Comparison of ENCODE assay signal across 21 mouse cellular contexts in the genomic region with DNA sequence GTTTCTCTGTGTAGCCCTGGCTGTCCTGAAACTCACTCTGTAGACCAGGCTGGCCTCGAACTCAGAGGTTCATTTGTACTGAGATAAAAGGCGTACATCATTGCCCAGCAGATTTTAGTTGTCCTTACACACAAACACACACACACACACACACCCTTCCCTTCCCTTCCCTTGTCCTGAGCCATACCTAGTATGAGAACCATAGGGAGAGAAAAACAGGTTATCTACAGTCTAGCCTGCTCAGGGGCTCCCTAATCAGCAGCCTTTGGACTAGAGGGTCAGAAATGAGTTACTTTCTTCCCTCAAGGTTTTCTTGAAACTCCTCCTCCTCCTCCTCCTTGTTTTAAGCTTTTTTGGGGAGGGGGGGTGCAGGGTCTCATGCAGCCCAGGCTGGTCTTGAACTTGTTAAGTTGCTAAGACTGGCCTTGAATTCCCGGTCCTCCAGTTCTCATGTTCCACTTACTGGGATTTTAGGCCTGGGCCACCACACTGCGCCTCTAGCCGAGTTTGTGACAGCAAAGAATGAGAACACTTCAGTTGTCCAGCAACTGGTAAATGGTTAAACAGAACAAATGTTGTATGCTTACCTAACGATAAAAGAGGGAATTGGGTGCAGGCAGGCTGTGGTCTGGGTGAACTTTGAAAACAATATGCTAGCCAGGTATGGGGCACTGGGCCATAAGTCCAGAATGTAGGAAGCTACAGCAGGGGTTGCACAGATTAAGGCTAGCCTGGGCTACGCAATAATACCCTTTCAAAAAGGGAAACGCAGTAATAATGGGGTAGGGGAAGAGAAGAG. TPM values are rescaled to one million over a fixed set of nuclear protein-coding genes. Genes with fewer than 3 reads are reported as not detected.
A peak's percentile ranks its signal among the peaks of the same experiment; 100 is the strongest.
DNase-seq lines count a peak whose midpoint lies in the region; ATAC-seq and TF ChIP-seq lines count a peak whose summit lies in the region.
"Had no signal": no experiment of that assay in that cellular context is flagged by ENCODE, and none has a peak within 500 bp of the region (broad histone marks: within the 10 kb centered on the region; RNA-seq: fewer than 3 reads in every experiment).

No protein-coding gene starts in this region.

- H3K4me3 ChIP-seq in ES-E14 (ENCODE audit: insufficient read depth in 1 of 2, low read depth in 1 of 2, low read length in 2 of 2, poor library complexity in 1 of 2, severe bottlenecking in 1 of 2), result no peak overlapping the region
- no peak overlapping the region for H3K4me3 ChIP-seq in intestine, postnatal 0 days (ENCODE audit: low read depth, low read length)
- no peak overlapping the region for H3K4me3 ChIP-seq in liver, embryonic 16.5 days (ENCODE audit: low read depth, low read length)
- H3K4me3 ChIP-seq in forebrain, embryonic 13.5 days, result no peak overlapping the region
- H3K4me3 ChIP-seq: hindbrain, embryonic 15.5 days; layer of hippocampus, adult 2 months; midbrain, embryonic 13.5 days; neural tube, embryonic 15.5 days had no signal

- H3K27me3 ChIP-seq in intestine, postnatal 0 days (replicated peaks; ENCODE audit: control insufficient read depth, insufficient read depth, low read length), result no peaks in the 10 kb centered on the region
- no peaks in the 10 kb centered on the region for H3K27me3 ChIP-seq in liver, embryonic 16.5 days (ENCODE audit: control insufficient read depth, insufficient read depth, low read depth, low read length)
- H3K27me3 ChIP-seq in forebrain, embryonic 13.5 days, result no peaks in the 10 kb centered on the region
- H3K27me3 ChIP-seq: hindbrain, embryonic 15.5 days; midbrain, embryonic 13.5 days; neural tube, embryonic 15.5 days; Patski had no signal

- peak overlapping the region; percentile 47; the same call in 1 of the 2 replicates for H3K27ac ChIP-seq in ES-E14 (ENCODE audit: insufficient read depth, low read depth, low read length, poor library complexity, severe bottlenecking)
- H3K27ac ChIP-seq in intestine, postnatal 0 days (ENCODE audit: low read depth, low read length), result peak overlapping the region; percentile 66
- H3K27ac ChIP-seq in liver, embryonic 16.5 days (ENCODE audit: low read length), result peak overlapping the region; percentile 82
- no peak overlapping the region for H3K27ac ChIP-seq in forebrain, embryonic 13.5 days
- H3K27ac ChIP-seq: hindbrain, embryonic 15.5 days; layer of hippocampus, adult 2 months; midbrain, embryonic 13.5 days; neural tube, embryonic 15.5 days had no signal

- no peak for DNase-seq in ES-E14 (ENCODE audit: low read depth, low spot score)
- DNase-seq in kidney, postnatal 14 days, result peak; percentile 45
- no peak for DNase-seq in B cell, adult 2 months
- DNase-seq in layer of hippocampus, adult 9-11 months, result no peak
- no peak for DNase-seq in urinary bladder, adult 18-20 months (ENCODE audit: low spot score in 2 of 2)
- DNase-seq: cerebellum, postnatal 14 days; forebrain, postnatal 0 days; heart, postnatal 14 days; left cerebral cortex, postnatal 4 days; lung, adult 2 months; right cerebral cortex, postnatal 4 days had no signal

- peak overlapping the region; percentile 30; the same call in 1 of the 2 replicates for H3K4me2 ChIP-seq in intestine, postnatal 0 days (replicated peaks; ENCODE audit: low read depth)
- no peak overlapping the region for H3K4me2 ChIP-seq in liver, embryonic 16.5 days (ENCODE audit: low read depth, low read length)
- H3K4me2 ChIP-seq in forebrain, embryonic 13.5 days, result no peak overlapping the region
- H3K4me2 ChIP-seq: heart, embryonic 11.5 days; hindbrain, embryonic 15.5 days; midbrain, embryonic 13.5 days; neural tube, embryonic 15.5 days had no signal

- no peaks in the 10 kb centered on the region for H3K9me3 ChIP-seq in ES-E14 (ENCODE audit: control insufficient read depth, insufficient read depth, low read depth, low read length)
- H3K9me3 ChIP-seq in intestine, postnatal 0 days (ENCODE audit: control insufficient read depth), result no peaks in the 10 kb centered on the region
- H3K9me3 ChIP-seq in liver, embryonic 16.5 days (replicated peaks; ENCODE audit: control insufficient read depth, low read length), result no peaks in the 10 kb centered on the region
- no peaks in the 10 kb centered on the region for H3K9me3 ChIP-seq in forebrain, embryonic 13.5 days (replicated peaks)
- H3K9me3 ChIP-seq: hindbrain, embryonic 15.5 days; midbrain, embryonic 13.5 days; neural tube, embryonic 15.5 days had no signal

- in situ Hi-C loops in ES-E14 (cut with MboI; ENCODE audit: low sequenced_read_pairs in 2 of 2, unreplicated experiment in 2 of 2), result no loop called here

- H3K36me3 ChIP-seq in ES-E14 (ENCODE audit: control insufficient read depth, insufficient read depth, low read length, poor library complexity, severe bottlenecking), result no peaks in the 10 kb centered on the region
- peaks cover 20% of the 10 kb centered on the region; the same call in 1 of the 2 replicates for H3K36me3 ChIP-seq in intestine, postnatal 0 days (ENCODE audit: control insufficient read depth, insufficient read depth)
- H3K36me3 ChIP-seq in liver, embryonic 16.5 days (ENCODE audit: control insufficient read depth, insufficient read depth), result no peaks in the 10 kb centered on the region
- H3K36me3 ChIP-seq in forebrain, embryonic 13.5 days (ENCODE audit: poor library complexity, severe bottlenecking), result no peaks in the 10 kb centered on the region
- H3K36me3 ChIP-seq: hindbrain, embryonic 15.5 days; midbrain, embryonic 13.5 days; neural tube, embryonic 15.5 days had no signal

- WGBS in intestine, postnatal 0 days, result 42% methylated on average over 8 of the region's 8 CpGs
- WGBS in liver, embryonic 16.5 days (ENCODE audit: insufficient replicate concordance), result 55% methylated on average over 8 of the region's 8 CpGs
- 92% methylated on average over 8 of the region's 8 CpGs for WGBS in forebrain, embryonic 13.5 days

- H3K9ac ChIP-seq in ES-E14 (ENCODE audit: insufficient read depth, low read depth, low read length, poor library complexity, severe bottlenecking), result no peak overlapping the region
- no peak overlapping the region for H3K9ac ChIP-seq in intestine, postnatal 0 days (ENCODE audit: low read depth, low read length)
- no peak overlapping the region for H3K9ac ChIP-seq in liver, embryonic 16.5 days (ENCODE audit: low read depth, low read length)
- H3K9ac ChIP-seq in forebrain, embryonic 13.5 days, result no peak overlapping the region
- H3K9ac ChIP-seq: forebrain, postnatal 0 days; hindbrain, embryonic 15.5 days; midbrain, embryonic 13.5 days; neural tube, embryonic 15.5 days had no signal

- H3K4me1 ChIP-seq in ES-E14 (ENCODE audit: control insufficient read depth in 2 of 2, insufficient read depth in 2 of 2, low read length in 2 of 2, poor library complexity in 1 of 2), result peaks cover 0 to 14% of the 10 kb centered on the region in 2 experiments; a peak in 2 of 4 replicates
- H3K4me1 ChIP-seq in intestine, postnatal 0 days (replicated peaks; ENCODE audit: control insufficient read depth, insufficient read depth, low read length), result peaks cover 8% of the 10 kb centered on the region; the same call in 1 of the 2 replicates
- peaks cover 6% of the 10 kb centered on the region; the same call in 1 of the 2 replicates for H3K4me1 ChIP-seq in liver, embryonic 16.5 days (ENCODE audit: control insufficient read depth, low read depth, low read length)
- no peaks in the 10 kb centered on the region for H3K4me1 ChIP-seq in forebrain, embryonic 13.5 days
- H3K4me1 ChIP-seq: hindbrain, embryonic 15.5 days; midbrain, embryonic 13.5 days; neural tube, embryonic 15.5 days had no signal

- peak; percentile 29; the same call in 1 of the 2 replicates for ATAC-seq in intestine, postnatal 0 days
- ATAC-seq in liver, embryonic 16.5 days (ENCODE audit: low read depth), result peak; percentile 85
- ATAC-seq in forebrain, embryonic 13.5 days, result no peak
- ATAC-seq: forebrain, postnatal 0 days; midbrain, embryonic 13.5 days had no signal

- TF ChIP-seq CTCF in intestine, postnatal 0 days (IDR thresholded peaks at IDR 0.05; ENCODE audit: low read depth), result no peak

TF ChIP-seq in ES-E14, 5 proteins besides CTCF, POLR2A, EP300 and RAD21:
- TF ChIP-seq HCFC1 (IDR thresholded peaks at IDR 0.05; ENCODE audit: borderline replicate concordance, insufficient read depth, low read length) (no peak), ZC3H11A (IDR thresholded peaks at IDR 0.05; ENCODE audit: borderline replicate concordance, low read depth, low read length) (no peak), ZNF384 (IDR thresholded peaks at IDR 0.05; ENCODE audit: low read depth, low read length) (no peak), MAFK (IDR thresholded peaks at IDR 0.05; ENCODE audit: insufficient read depth, low read depth, low read length) (no peak), CHD2 (IDR thresholded peaks at IDR 0.05; ENCODE audit: low read depth, low read length) (no peak)
TF ChIP-seq in ES-E14: peak in this region for 0.

RNA-seq across cellular contexts. Expression of gene Rhpn2, which starts 16.1 kb away (rescaled TPM):
- 12.6 and 12.7 TPM in 2 replicates for total RNA-seq in ES-E14 (2012; rRNA removed)
- polyA plus RNA-seq in intestine, postnatal 0 days (2015; fragmentation: Nextera tagmentation; extraction: Ambion mirVana), result 63.3 and 75.0 TPM in 2 replicates
- polyA plus RNA-seq in liver, embryonic 16.5 days (2015; fragmentation: Nextera tagmentation; extraction: Ambion mirVana), result 5.6 and 7.1 TPM in 2 replicates
- polyA plus RNA-seq in forebrain, embryonic 13.5 days (2015; fragmentation: Nextera tagmentation; extraction: Ambion mirVana), result 1.1 and 1.3 TPM in 2 replicates
- total RNA-seq: megakaryocyte progenitor cell, adult 5-6 weeks had no signal

RNA-seq across cellular contexts. Expression of gene Gpatch1, which starts 31.8 kb away (rescaled TPM):
- 10.6 and 11.0 TPM in 2 replicates for total RNA-seq in ES-E14 (2012; rRNA removed)
- polyA plus RNA-seq in intestine, postnatal 0 days (2015; fragmentation: Nextera tagmentation; extraction: Ambion mirVana), result 8.6 and 9.1 TPM in 2 replicates
- 4.8 and 5.5 TPM in 2 replicates for polyA plus RNA-seq in liver, embryonic 16.5 days (2015; fragmentation: Nextera tagmentation; extraction: Ambion mirVana)
- 19.3 and 19.5 TPM in 2 replicates for polyA plus RNA-seq in forebrain, embryonic 13.5 days (2015; fragmentation: Nextera tagmentation; extraction: Ambion mirVana)

RNA-seq across cellular contexts. Expression of gene Faap24, which starts 46.6 kb away (rescaled TPM):
- 7.0 and 7.1 TPM in 2 replicates for total RNA-seq in ES-E14 (2012; rRNA removed)
- polyA plus RNA-seq in intestine, postnatal 0 days (2015; fragmentation: Nextera tagmentation; extraction: Ambion mirVana), result 9.3 and 10.3 TPM in 2 replicates
- polyA plus RNA-seq in liver, embryonic 16.5 days (2015; fragmentation: Nextera tagmentation; extraction: Ambion mirVana), result 15.0 and 17.1 TPM in 2 replicates
- polyA plus RNA-seq in forebrain, embryonic 13.5 days (2015; fragmentation: Nextera tagmentation; extraction: Ambion mirVana), result 27.8 and 28.2 TPM in 2 replicates

RNA-seq across cellular contexts. Expression of gene Cep89, which starts 46.8 kb away (rescaled TPM):
- 15.3 and 22.5 TPM in 2 replicates for total RNA-seq in ES-E14 (2012; rRNA removed)
- polyA plus RNA-seq in intestine, postnatal 0 days (2015; fragmentation: Nextera tagmentation; extraction: Ambion mirVana), result 9.7 and 10.1 TPM in 2 replicates
- 17.7 and 18.6 TPM in 2 replicates for polyA plus RNA-seq in liver, embryonic 16.5 days (2015; fragmentation: Nextera tagmentation; extraction: Ambion mirVana)
- polyA plus RNA-seq in forebrain, embryonic 13.5 days (2015; fragmentation: Nextera tagmentation; extraction: Ambion mirVana), result 50.6 and 52.3 TPM in 2 replicates
